Mouse (Mus musculus) brain, embryonic 14.5 days (tissue): ENCODE measurements at regions not wholly inside any gene's neighbourhood (a gene's known extent, or its start where the extent isn't known, plus 50 kb on each side); places are given as distances from the start of the nearest gene placed in this dataset.

Experiments used
- DNase-seq: peaks from one replicate; pipeline ENCODE4 v3.0.0-alpha.2; 2011; ENCODE audit warnings: low read depth
- CTCF ChIP-seq: fragments of 200-500 bp; IDR thresholded peaks from 2 replicates; pipeline ENCODE4 v1.5.1; 2012; ENCODE audit warnings: inconsistent platforms, mild to moderate bottlenecking, moderate library complexity, borderline replicate concordance; ENCODE audit not compliant: insufficient read depth, insufficient read length; ENCODE audit errors: extremely low read depth
- POLR2A ChIP-seq: fragments of 200-500 bp; IDR thresholded peaks from 2 replicates; pipeline ENCODE4 v1.6.1; 2012; ENCODE audit warnings: mild to moderate bottlenecking, inconsistent platforms, borderline replicate concordance; ENCODE audit not compliant: poor library complexity, insufficient read depth, insufficient read length, severe bottlenecking; ENCODE audit errors: extremely low read depth

DNA sequence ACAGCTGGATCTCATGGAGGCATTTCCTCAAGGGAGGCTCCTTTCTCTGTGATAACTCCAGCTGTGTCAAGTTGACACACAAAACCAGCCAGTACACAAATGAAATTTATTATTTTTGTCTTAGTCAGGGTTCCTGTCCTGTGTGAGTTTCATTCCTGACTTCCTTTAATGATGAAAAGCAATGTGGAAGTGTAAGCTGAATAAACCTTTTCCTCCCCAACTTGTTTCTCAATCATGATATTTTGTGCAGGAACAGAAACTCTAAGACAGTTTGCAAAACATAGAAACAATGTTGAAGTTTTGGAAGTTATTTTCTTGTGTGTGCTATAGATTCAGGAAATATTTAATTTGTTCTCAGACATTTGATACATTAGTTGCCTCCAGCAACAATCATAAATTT is 526.9 kb downstream of the 1700017N19Rik start:
- TF ChIP-seq POLR2A (no peak), CTCF (no peak)
- no peak for DNase-seq

DNA sequence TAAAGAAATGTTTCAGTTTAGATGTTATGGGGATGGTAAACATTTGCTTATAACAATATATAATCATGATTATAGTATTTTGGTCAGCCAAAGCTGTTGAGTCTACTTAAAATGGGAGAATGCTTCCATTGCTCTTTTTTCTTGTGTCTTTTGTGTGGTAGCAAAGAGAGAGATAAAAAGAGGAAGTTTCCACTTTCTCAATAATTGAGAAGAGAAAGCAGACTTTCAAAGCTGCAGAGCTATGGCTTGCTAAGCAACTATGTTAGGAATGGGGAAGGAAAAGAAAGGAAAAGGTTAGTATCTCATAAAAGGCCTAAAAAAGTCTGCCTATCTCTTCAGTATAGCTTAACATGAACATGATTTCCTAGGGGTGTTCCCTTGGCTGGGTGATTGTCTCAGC is 529.9 kb downstream of the 1700017N19Rik start:
- TF ChIP-seq POLR2A (no peak), CTCF (no peak)
- no peak for DNase-seq

DNA sequence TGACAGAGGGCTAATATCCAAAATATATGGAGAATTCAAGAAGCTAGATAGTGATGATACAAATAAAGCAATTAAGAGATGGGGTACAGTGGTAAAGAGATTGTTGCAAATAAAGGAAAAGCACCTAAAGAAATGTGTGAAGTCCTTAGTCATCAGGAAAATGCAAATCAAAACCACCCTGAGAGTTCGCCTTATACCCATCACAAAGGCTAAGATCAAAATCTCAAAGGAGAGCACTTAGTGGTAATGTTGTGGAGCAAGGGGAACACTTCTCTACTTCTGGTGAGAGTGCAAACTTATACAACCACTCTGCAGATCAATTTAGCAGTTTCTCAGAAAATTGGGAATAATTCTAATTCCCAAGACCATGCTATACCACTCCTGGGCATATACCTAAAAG is 514.2 kb upstream of the Mgat4c start:
- TF ChIP-seq POLR2A = no peak
- TF ChIP-seq CTCF = no peak
- DNase-seq = no peak

GRCm38 (mm10) chr10:101171826-101172225 is 509.5 kb upstream of the Mgat4c start:
- DNase-seq = peak; percentile 9
- TF ChIP-seq POLR2A (no peak), CTCF (no peak)

DNA sequence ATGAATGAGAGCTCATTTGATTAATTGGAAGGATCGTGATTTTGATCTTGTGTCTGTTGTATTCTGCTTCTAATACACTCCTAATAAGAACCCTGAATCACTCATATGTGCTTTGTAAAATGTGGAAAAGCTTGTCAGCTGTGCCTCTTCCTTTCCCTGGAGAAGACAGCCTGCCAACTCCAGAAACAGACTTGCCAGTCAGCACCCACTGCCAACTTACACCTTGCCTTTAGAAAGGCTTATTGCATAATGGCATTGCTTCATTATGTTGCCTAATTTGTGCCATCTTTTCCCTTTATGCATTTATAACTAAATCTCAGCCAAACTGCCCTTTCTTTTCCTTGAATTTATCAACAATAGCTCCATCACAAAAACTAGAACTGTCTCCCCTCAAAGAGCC is 492.1 kb upstream of the Mgat4c start:
- TF ChIP-seq POLR2A = no peak
- no peak for TF ChIP-seq CTCF
- DNase-seq = peak; percentile 87
